Mouse (Mus musculus) bone marrow, adult 2 months (tissue): Measurements from ENCODE around the gene Wnt9a.

ENCODE experiments used
- CTCF ChIP-seq: fragments of 200-500 bp; IDR thresholded peaks from 2 replicates; pipeline ENCODE4 v1.5.1; 2011; ENCODE audit warnings: low read length, control low read depth; ENCODE audit not compliant: control insufficient read depth, insufficient read depth
- POLR2A ChIP-seq: fragments of 200-500 bp; IDR thresholded peaks from 2 replicates; pipeline ENCODE4 v1.6.1; 2011; ENCODE audit warnings: low read depth, mild to moderate bottlenecking, control low read depth, low read length, borderline replicate concordance; ENCODE audit not compliant: control insufficient read depth

DNA sequence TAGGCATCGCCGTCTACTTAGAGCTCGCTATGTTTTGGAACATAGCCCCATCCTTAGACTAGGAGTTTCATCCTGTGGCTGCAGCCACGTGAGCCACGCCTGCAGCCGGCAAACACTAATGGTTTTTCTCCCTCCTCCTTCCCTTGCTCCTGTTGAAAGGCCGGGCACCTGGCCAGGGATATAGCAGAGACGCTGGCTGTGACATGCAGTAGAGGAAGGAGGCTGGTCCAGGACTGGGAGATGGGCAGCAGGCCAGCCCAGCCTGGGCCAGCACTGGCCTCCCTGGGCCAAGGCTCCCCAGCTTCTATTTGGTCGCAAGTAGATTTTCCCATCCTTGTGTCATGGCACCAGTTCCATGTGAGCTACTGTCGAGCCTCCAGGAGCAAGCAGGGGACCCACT lies 23.8 kb upstream of the Wnt9a start:
- TF ChIP-seq CTCF (no peak), POLR2A (no peak)
